Mouse (Mus musculus) MEL (cell line): Measurements from ENCODE around the gene Rpn1. TPM values are rescaled to one million over a fixed set of nuclear protein-coding genes. Genes with fewer than 3 reads are reported as not detected.

ENCODE experiments used
- DNase-seq: peaks from one replicate; pipeline ENCODE4 v3.0.0; 2011; ENCODE audit warnings: low read depth, low spot score
- H3K27ac ChIP-seq: 2 replicates; pipeline ENCODE4 v1.5.1; 2012; ENCODE audit warnings: low read depth, mild to moderate bottlenecking, control low read depth, low read length, moderate library complexity; ENCODE audit not compliant: control insufficient read depth
- H3K27me3 ChIP-seq, 2 experiments: fragments of 150-350 bp in 1 of 2; sonication (generic) in 1 of 2; 2 replicates each; pipeline ENCODE4 v1.6.1; 2012; ENCODE audit warnings: low read length in 2 of 2, mild to moderate bottlenecking in 2 of 2, improper control_type of control experiment in 1 of 2, moderate library complexity in 1 of 2; ENCODE audit not compliant: insufficient read depth in 2 of 2, control insufficient read depth in 1 of 2
- H3K36me3 ChIP-seq, 2 experiments: 2 replicates each; pipeline ENCODE4 v1.6.1; 2012 to 2014; ENCODE audit warnings: low read length in 2 of 2, improper control_type of control experiment in 1 of 2, inconsistent platforms in 1 of 2, mild to moderate bottlenecking in 1 of 2; ENCODE audit not compliant: insufficient read depth in 2 of 2, control insufficient read depth in 1 of 2
- H3K4me1 ChIP-seq, 2 experiments: fragments of 150-350 bp in 1 of 2; sonication (generic) in 1 of 2; 2 replicates each; pipeline ENCODE4 v1.6.1; 2012; ENCODE audit warnings: low read length in 2 of 2, improper control_type of control experiment in 1 of 2, mild to moderate bottlenecking in 1 of 2; ENCODE audit not compliant: insufficient read depth in 2 of 2, control insufficient read depth in 1 of 2
- H3K4me3 ChIP-seq, 2 experiments: fragments of 150-350 bp in 1 of 2; sonication (generic) in 1 of 2; 2 replicates each; pipeline ENCODE4 v1.5.1; 2012; ENCODE audit warnings: low read depth in 2 of 2, low read length in 2 of 2, mild to moderate bottlenecking in 2 of 2, moderate library complexity in 2 of 2, control low read depth in 1 of 2, improper control_type of control experiment in 1 of 2; ENCODE audit not compliant: control insufficient read depth in 1 of 2, insufficient read depth in 1 of 2
- H3K79me2 ChIP-seq: 2 replicates; pipeline ENCODE4 v1.6.1; 2012; ENCODE audit warnings: mild to moderate bottlenecking, low read length, moderate library complexity; ENCODE audit not compliant: control insufficient read depth, poor library complexity, insufficient read depth
- H3K9ac ChIP-seq: 2 replicates; pipeline ENCODE4 v1.6.1; 2012; ENCODE audit warnings: low read depth, mild to moderate bottlenecking, control low read depth, low read length, moderate library complexity; ENCODE audit not compliant: control insufficient read depth, poor library complexity, severe bottlenecking
- H3K9me3 ChIP-seq: fragments of 150-350 bp; sonication (generic); replicated peaks from 2 replicates; pipeline ENCODE4 v1.6.1; 2012; ENCODE audit warnings: mild to moderate bottlenecking, low read length, improper control_type of control experiment, moderate library complexity; ENCODE audit not compliant: insufficient read depth
- CHD2 ChIP-seq: IDR thresholded peaks from 2 replicates; pipeline ENCODE4 v1.6.1; 2011; ENCODE audit warnings: low read length, improper control_type of control experiment
- ELF1 ChIP-seq: IDR thresholded peaks from 2 replicates; pipeline ENCODE4 v1.6.1; 2014; ENCODE audit warnings: low read depth, mild to moderate bottlenecking, inconsistent platforms, low read length, improper control_type of control experiment, moderate library complexity
- EP300 ChIP-seq, 2 experiments: IDR thresholded peaks; 2 replicates each; pipeline ENCODE4 v1.6.1; 2011; ENCODE audit warnings: improper control_type of control experiment in 2 of 2, low read length in 2 of 2, low read depth in 1 of 2, mild to moderate bottlenecking in 1 of 2
- ETS1 ChIP-seq: IDR thresholded peaks from 2 replicates; pipeline ENCODE4 v1.6.1; 2012; ENCODE audit warnings: low read depth, mild to moderate bottlenecking, inconsistent platforms, low read length, improper control_type of control experiment, moderate library complexity
- GATA1 ChIP-seq: IDR thresholded peaks from 2 replicates; pipeline ENCODE4 v1.6.1; 2011; ENCODE audit warnings: low read depth, low read length, improper control_type of control experiment
- HCFC1 ChIP-seq: IDR thresholded peaks from 2 replicates; pipeline ENCODE4 v1.6.1; 2012; ENCODE audit warnings: low read depth, mild to moderate bottlenecking, inconsistent platforms, low read length, improper control_type of control experiment, moderate library complexity
- KAT2A ChIP-seq: conservative IDR thresholded peaks from 2 replicates; pipeline ENCODE4 v1.6.1; 2012; ENCODE audit warnings: low read depth, low read length, improper control_type of control experiment, inconsistent platforms
- MAX ChIP-seq: IDR thresholded peaks from 2 replicates; pipeline ENCODE4 v1.6.1; 2011; ENCODE audit warnings: low read length, improper control_type of control experiment
- MAZ ChIP-seq: IDR thresholded peaks from 2 replicates; pipeline ENCODE4 v1.6.1; 2012; ENCODE audit warnings: low read depth, mild to moderate bottlenecking, inconsistent platforms, low read length, improper control_type of control experiment
- MEF2A ChIP-seq: IDR thresholded peaks from 2 replicates; pipeline ENCODE4 v1.6.1; 2014; ENCODE audit warnings: low read depth, mild to moderate bottlenecking, inconsistent platforms, low read length, improper control_type of control experiment; ENCODE audit not compliant: poor library complexity, insufficient replicate concordance, severe bottlenecking; ENCODE audit errors: extremely low read depth
- MXI1 ChIP-seq: IDR thresholded peaks from 2 replicates; pipeline ENCODE4 v1.6.1; 2011; ENCODE audit warnings: mild to moderate bottlenecking, low read depth, low read length, improper control_type of control experiment
- MYB ChIP-seq: IDR thresholded peaks from 2 replicates; pipeline ENCODE4 v1.6.1; 2011; ENCODE audit warnings: mild to moderate bottlenecking, low read depth, low read length, improper control_type of control experiment
- MYC ChIP-seq: IDR thresholded peaks from 2 replicates; pipeline ENCODE4 v1.6.1; 2011; ENCODE audit warnings: low read depth, mild to moderate bottlenecking, low read length, improper control_type of control experiment, moderate library complexity
- POLR2A ChIP-seq, 2 experiments: IDR thresholded peaks; 2 replicates each; pipeline ENCODE4 v1.6.1; 2011 to 2012; ENCODE audit warnings: low read length in 2 of 2, mild to moderate bottlenecking in 2 of 2, control low read depth in 1 of 2, improper control_type of control experiment in 1 of 2, low read depth in 1 of 2, moderate library complexity in 1 of 2; ENCODE audit not compliant: control insufficient read depth in 1 of 2, insufficient read depth in 1 of 2, poor library complexity in 1 of 2
- TAL1 ChIP-seq: IDR thresholded peaks from 2 replicates; pipeline ENCODE4 v1.6.1; 2012; ENCODE audit warnings: mild to moderate bottlenecking, inconsistent platforms, low read length, moderate library complexity, mixed read lengths
- TBP ChIP-seq: IDR thresholded peaks from 2 replicates; pipeline ENCODE4 v1.8.0; 2011; ENCODE audit warnings: low read depth, low read length, improper control_type of control experiment
- TCF12 ChIP-seq: IDR thresholded peaks from 2 replicates; pipeline ENCODE4 v1.6.1; 2014; ENCODE audit warnings: low read depth, mild to moderate bottlenecking, inconsistent platforms, low read length, improper control_type of control experiment, moderate library complexity
- UBTF ChIP-seq: IDR thresholded peaks from 2 replicates; pipeline ENCODE4 v1.6.1; 2012; ENCODE audit warnings: low read depth, mild to moderate bottlenecking, inconsistent platforms, low read length, improper control_type of control experiment, moderate library complexity, borderline replicate concordance; ENCODE audit not compliant: insufficient read depth
- ZNF384 ChIP-seq: IDR thresholded peaks from 2 replicates; pipeline ENCODE4 v1.6.1; 2012; ENCODE audit warnings: low read depth, mild to moderate bottlenecking, inconsistent platforms, low read length, improper control_type of control experiment
- polyA plus RNA-seq, 2 experiments: library from polyadenylated mRNA; stranded (reverse) in 1 of 2; unstranded in 1 of 2; fragments of >175 nt in 1 of 2; fragments of >200 nt in 1 of 2; gene quantifications; 2 replicates each; pipeline versions ENCODE4 v1.2.1 to v1.2.4; 2012; ENCODE audit warnings: low replicate concordance in 2 of 2, low read depth in 1 of 2; ENCODE audit not compliant: insufficient read length in 2 of 2, insufficient read depth in 1 of 2, missing spikeins in 1 of 2
- total RNA-seq: library from RNA; depleted of rRNA; stranded (reverse); fragments of 300-350 nt; gene quantifications from 2 replicates; pipeline ENCODE4 v1.2.3, GENCODE M21; 2012

Rpn1 gene
- total and polyA plus RNA-seq, 3 experiments: 289 to 412 (median 361) TPM

DNA sequence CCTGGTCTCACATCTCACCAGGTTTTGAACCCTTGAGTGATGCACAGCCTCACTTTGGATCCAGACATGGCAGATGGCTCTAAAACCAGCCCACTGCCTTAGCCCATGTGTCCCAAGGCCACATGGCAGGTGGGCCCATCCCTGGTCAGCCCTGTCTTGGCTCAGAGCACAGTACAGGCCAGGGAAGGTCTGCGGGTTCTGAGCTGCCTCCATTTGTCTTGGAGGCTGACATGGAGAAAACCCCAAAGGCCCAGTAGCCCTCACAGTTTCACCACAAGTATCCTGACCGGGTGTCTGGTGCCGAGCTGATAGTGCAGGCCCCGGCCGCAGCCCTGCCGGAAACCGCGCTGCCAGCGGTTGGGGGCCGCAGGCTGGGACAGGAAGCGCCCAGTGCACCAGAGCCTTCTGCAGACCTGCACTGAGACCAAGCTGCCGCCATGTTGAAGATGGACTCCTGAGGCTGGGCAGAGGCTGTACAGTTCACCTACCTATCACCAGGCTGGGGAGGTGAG, 22.4 kb downstream of the Rpn1 start:
- Histone ChIP-seq H3K36me3 (peaks cover 2 to 22% of the 10 kb centered on the region in 2 experiments), H3K79me2 (no peaks in the 10 kb centered on the region; the same call in 1 of the 2 replicates), H3K27ac (peak overlapping the region; percentile 93), H3K4me1 (peaks cover 6 to 27% of the 10 kb centered on the region in 2 experiments), H3K4me3 (peak overlapping the region; percentile 31 to 63), H3K9ac (peak overlapping the region; percentile 70), H3K27me3 (no peaks in the 10 kb centered on the region), H3K9me3 (no peaks in the 10 kb centered on the region)
- TF ChIP-seq CHD2: no peak
- peak; percentile 94 for TF ChIP-seq TAL1
- no peak for TF ChIP-seq KAT2A
- no peak for TF ChIP-seq TBP
- no peak for TF ChIP-seq MEF2A
- peak; percentile 49; the same call in 1 of the 2 replicates for TF ChIP-seq MAX
- peak; percentile 71; the same call in 1 of the 2 replicates for TF ChIP-seq MYB
- peak in 1 of 2 experiments; percentile 15; a peak in 2 of 4 replicates for TF ChIP-seq POLR2A (IDR thresholded peaks at IDR 0.05; ENCODE audit: control insufficient read depth in 1 of 2, insufficient read depth in 1 of 2, low read depth in 1 of 2, low read length in 2 of 2, poor library complexity in 1 of 2)
- TF ChIP-seq ELF1: peak; percentile 39; the same call in 1 of the 2 replicates
- TF ChIP-seq GATA1: no peak
- peak; percentile 75 for TF ChIP-seq ETS1
- TF ChIP-seq TCF12: peak; percentile 90
- peak; percentile 55 for TF ChIP-seq HCFC1
- TF ChIP-seq MAZ: no peak; the same call in 1 of the 2 replicates
- peak; percentile 78 to 93 for TF ChIP-seq EP300 (IDR thresholded peaks at IDR 0.05; ENCODE audit: low read depth in 1 of 2, low read length in 2 of 2)
- TF ChIP-seq UBTF: no peak
- DNase-seq: peak; percentile 88

DNA sequence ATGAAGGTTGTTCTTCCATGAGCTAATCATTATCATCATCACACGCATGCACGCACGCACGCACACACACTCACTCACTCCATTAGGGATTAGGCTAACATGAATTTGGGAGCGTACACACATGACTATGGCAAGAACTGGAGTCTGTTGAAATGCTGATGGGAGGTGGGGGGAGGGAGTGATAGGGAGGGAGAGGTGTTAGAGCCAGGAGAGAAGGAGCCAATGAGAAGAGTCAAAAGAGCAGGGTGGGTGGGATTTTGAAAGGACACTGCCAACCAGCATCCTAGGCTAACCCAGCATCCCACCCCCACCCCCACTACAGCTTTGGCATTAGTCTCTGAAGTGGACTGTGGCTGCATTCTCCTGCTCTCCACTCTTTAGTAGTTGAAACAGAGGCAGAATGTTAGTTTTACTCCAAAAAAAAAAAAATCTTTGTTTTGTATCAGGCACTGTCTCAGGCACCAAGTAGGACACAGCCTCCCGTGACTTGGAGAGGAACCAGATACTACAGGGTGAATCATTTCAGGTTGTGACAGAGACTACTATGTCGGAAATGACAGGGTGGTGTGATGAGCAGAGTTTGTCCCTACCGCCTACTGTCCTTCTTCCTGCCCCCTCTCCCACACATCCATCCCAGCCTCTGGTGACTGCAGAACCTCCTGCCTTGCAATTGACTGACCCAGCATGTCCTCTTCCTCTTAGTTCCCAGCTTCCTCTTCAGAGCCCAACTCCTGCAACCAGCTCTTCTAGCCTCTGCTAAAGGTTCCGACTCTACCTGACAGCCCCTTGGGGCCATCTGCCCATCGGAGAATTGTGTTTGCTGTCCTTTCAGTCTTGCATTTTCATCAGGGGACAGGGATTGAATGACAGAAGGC, 23.6 kb downstream of the Rpn1 start:
- Histone ChIP-seq H3K4me3 (peak overlapping the region in 1 of 2 experiments; percentile 63; a peak in 2 of 4 replicates), H3K79me2 (no peaks in the 10 kb centered on the region; the same call in 1 of the 2 replicates), H3K27me3 (no peaks in the 10 kb centered on the region), H3K4me1 (peaks cover 6 to 32% of the 10 kb centered on the region in 2 experiments), H3K9ac (peak overlapping the region; percentile 70), H3K27ac (peak overlapping the region; percentile 93), H3K9me3 (no peaks in the 10 kb centered on the region), H3K36me3 (peaks cover 0 to 26% of the 10 kb centered on the region in 2 experiments)
- DNase-seq: peak; percentile 83
- TF ChIP-seq ZNF384 (peak; percentile 26; the same call in 1 of the 2 replicates), TBP (peak; percentile 37), MYC (0 out of 2 replicates have a peak, but pooled peaks have one; percentile 20), MXI1 (no peak), MAZ (peak; percentile 13; the same call in 1 of the 2 replicates)
